Mouse (Mus musculus) megakaryocyte-erythroid progenitor cell, adult 5 weeks (primary cell): ENCODE data around the gene Tespa1. TPM values are rescaled to one million over a fixed set of nuclear protein-coding genes. Genes with fewer than 3 reads are reported as not detected.

Source experiments
- polyA plus RNA-seq: library from polyadenylated mRNA; stranded (reverse); fragments of >175 nt; gene quantifications from 2 replicates; pipeline ENCODE4 v1.2.3, GENCODE M21; 2012

The Tespa1 gene
- 0.84 and 2.8 TPM in 2 replicates for polyA plus RNA-seq

GRCm38 (mm10) chr10:130322637-130323036 lies at the start of gene Tespa1:
Gene Tespa1, plus strand, starts transcription at chr10:130322870.

DNA sequence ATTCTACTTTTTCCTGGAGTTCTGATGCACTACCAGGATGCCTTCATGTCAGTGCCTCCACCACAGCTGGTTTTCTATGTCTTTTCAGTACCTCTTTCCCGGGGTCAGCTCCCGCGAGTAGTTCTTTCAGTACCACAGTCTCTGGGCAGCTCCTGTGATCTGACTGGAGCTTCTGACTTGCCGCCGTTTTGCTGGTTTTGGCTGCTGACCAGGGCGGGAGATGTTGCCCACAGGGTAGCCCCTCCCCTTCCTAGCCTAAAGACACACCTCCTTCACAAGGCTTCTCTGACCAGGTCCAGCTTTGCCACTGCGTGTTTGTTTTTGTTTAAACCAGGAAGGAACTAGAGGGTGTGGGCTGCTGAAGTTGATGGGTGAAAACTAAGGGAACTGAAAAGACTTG lies 42.6 kb upstream of the Tespa1 start, which contains the start of gene Neurod4:
Neurod4 (minus strand) TSS at position 175 of the 400 bp plus-strand sequence.

GRCm38 (mm10) chr10:130394232-130394631 lies 71.6 kb downstream of the Tespa1 start, which contains the start of gene Vmn2r84:
Gene Vmn2r84, minus strand, starts transcription at chr10:130394332.

Other genes starting within 250 kb of the Tespa1 start
- gene Olfr823, start 207.5 kb upstream of the Tespa1 start, polyA plus RNA-seq, result not detected in 2 replicates
- not detected in 2 replicates for gene Olfr824, start 192.9 kb upstream of the Tespa1 start, polyA plus RNA-seq
- gene Olfr825, start 156.1 kb upstream of the Tespa1 start, polyA plus RNA-seq, result 0.03 TPM in 1 of 2 replicates, not detected in the other
- gene Olfr826, start 138.7 kb upstream of the Tespa1 start, polyA plus RNA-seq, result not detected in 2 replicates
- not detected in 2 replicates for gene Olfr827, start 108.5 kb upstream of the Tespa1 start, polyA plus RNA-seq
- gene Neurod4, start 42.6 kb upstream of the Tespa1 start, polyA plus RNA-seq, result not detected in 2 replicates
- not detected in 2 replicates for gene Vmn2r84, start 71.5 kb downstream of the Tespa1 start, polyA plus RNA-seq
- not detected in 2 replicates for gene Vmn2r85, start 106.8 kb downstream of the Tespa1 start, polyA plus RNA-seq
- gene Vmn2r86, start 133.2 kb downstream of the Tespa1 start, polyA plus RNA-seq, result not detected in 2 replicates
- gene Vmn2r87, start 174.5 kb downstream of the Tespa1 start, polyA plus RNA-seq, result not detected in 2 replicates